Mouse (Mus musculus): Measurements from ENCODE around the gene Stxbp1.

The Stxbp1 gene

GRCm38 (mm10) chr2:32788581-32788980 lies 58.5 kb downstream of the Stxbp1 start:
- no peak for DNase-seq (ENCODE audit: low spot score)

GRCm38 (mm10) chr2:32787176-32787575 lies 59.9 kb downstream of the Stxbp1 start:
- no peak for DNase-seq (ENCODE audit: low spot score)

GRCm38 (mm10) chr2:32784048-32784681 lies 62.9 kb downstream of the Stxbp1 start, which contains the start of gene Cfap157:
Cfap157 (minus strand) TSS chr2:32784428.
- DNase-seq (ENCODE audit: low spot score): no peak

GRCm38 (mm10) chr2:32781710-32782109 lies 65.3 kb downstream of the Stxbp1 start:
- no peak for DNase-seq (ENCODE audit: low spot score)

DNA sequence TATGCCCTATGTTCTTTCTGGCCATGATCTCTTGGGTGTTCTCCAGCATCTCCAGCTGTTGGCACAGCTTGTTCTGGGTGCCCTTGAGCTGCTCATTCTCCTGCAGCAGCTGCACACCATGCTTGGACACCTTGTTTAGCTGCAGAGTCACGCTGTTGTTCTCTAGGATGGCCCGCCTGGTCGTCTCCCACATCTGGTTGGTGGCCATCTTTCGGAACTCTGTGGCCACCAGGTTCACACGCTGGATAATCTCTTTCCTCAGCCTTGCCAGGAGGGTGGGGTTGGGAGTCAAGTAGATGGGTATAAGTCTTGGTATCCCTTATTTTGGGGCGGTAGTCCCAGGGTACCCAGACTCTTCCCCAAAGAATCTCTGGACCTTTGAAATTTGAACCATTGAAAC lies 67.3 kb downstream of the Stxbp1 start:
- DNase-seq (ENCODE audit: low spot score): no peak

- DNase-seq (ENCODE audit: low spot score): peak; percentile 39
These were observed 67.9 kb downstream of the Stxbp1 start for GRCm38 (mm10) chr2:32779131-32779530.

DNA sequence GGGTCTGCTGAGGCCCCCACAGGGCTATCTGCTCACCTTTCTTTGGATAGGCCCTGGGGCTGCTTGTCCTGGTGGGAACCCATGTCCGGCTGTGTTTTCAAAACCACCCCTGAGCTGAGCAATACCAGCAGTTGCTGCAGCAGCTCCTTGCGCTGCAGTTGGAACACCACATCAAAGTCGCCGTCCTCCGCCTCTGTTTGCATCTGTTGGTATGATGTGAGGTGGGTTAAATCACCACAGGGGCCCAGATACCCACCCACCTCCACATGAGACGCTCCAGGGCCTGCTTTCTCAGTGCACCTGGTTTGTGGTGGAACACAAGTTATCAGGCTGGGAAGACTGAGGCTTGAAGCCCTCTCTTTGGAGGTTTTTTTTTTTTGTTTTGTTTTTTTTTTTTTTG lies 69.0 kb downstream of the Stxbp1 start:
- no peak for DNase-seq (ENCODE audit: low spot score)

DNA sequence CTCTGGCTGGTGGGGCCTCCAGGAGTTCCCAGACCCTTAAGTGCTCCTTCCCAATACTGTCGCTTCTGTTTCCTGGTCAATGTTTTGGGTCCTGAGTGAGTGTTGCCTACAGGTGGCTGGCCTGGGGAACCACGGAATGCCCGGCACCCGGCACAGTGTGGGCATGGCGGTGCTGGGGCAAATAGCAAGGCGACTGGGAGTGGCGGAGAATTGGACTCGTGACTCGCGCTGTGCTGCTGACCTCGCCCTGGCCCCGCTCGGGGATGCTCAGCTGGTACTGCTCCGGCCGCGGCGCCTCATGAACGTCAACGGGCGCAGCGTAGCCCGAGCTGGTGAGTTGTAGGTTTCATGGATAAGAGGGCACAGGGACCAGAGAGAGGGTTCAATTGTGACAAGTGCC lies 70.9 kb downstream of the Stxbp1 start:
- DNase-seq (ENCODE audit: low spot score): no peak

GRCm38 (mm10) chr2:32775359-32776074 lies 71.5 kb downstream of the Stxbp1 start, which contains the start of the genes Ttc16 and Ptrh1:
Ttc16 (minus strand) TSS chr2:32775633.
Ptrh1 (plus strand) TSS chr2:32775786.
- DNase-seq (ENCODE audit: low spot score): peak; percentile 96

- DNase-seq (ENCODE audit: low spot score): no peak
These were observed 74.3 kb downstream of the Stxbp1 start for GRCm38 (mm10) chr2:32772626-32773279.

GRCm38 (mm10) chr2:32771886-32772285 lies 75.2 kb downstream of the Stxbp1 start:
- DNase-seq (ENCODE audit: low spot score): no peak

GRCm38 (mm10) chr2:32769327-32770085 lies 77.5 kb downstream of the Stxbp1 start:
- no peak for DNase-seq (ENCODE audit: low spot score)

DNA sequence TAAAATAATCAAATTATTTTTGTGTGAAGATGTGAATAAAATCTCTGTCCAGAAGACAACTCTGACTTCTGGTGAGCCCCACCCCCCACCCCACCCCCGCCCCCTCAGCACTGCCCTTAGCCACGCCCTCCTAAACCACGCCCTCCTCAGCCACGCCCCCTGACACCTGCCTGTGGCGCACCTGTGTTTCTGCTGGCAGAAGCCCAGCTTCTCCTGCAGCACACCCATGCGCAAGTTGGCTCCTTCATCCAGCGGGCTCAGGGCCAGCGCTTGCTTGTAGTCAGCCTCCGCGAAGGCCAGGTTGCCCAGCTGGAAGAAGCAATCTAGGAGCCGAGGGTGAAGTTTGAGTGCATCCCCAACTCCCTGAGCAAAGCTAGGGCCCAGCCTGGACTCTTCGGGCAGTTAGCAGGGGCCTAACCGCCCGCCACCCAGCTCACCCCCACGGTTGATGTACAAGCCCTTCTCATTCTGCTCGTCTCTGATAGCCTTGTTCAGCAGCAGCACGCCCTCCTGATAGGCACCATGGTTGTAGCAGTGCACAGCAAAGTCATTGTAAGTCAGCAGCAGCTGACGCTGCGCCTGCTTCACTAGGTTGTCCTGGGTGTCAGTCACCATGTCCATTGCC lies 78.3 kb downstream of the Stxbp1 start:
- DNase-seq (ENCODE audit: low spot score): no peak

- DNase-seq (ENCODE audit: low spot score): no peak
These were observed 79.8 kb downstream of the Stxbp1 start for GRCm38 (mm10) chr2:32767241-32767640.

DNA sequence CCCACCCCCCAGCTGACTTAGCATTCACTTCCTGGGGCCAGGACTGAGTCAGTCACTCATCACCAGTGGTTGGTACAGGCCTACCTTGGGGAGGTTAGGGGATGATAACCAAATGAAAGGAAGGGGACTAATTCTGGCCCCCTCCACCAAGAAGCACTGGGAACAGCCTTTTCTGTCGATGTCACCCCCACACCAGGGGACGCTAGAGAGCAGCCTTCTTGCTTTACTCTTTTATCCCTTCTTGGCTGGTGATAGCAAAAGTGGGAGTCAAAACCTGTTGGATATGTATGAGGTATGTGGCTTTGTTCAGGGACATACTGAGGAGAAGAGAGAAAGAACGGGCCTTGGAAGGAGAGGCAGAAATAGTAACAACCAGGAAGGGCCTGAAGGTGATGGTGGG lies 83.7 kb downstream of the Stxbp1 start:
- DNase-seq (ENCODE audit: low spot score): no peak

GRCm38 (mm10) chr2:32761859-32762258 lies 85.2 kb downstream of the Stxbp1 start:
- DNase-seq (ENCODE audit: low spot score): no peak

DNA sequence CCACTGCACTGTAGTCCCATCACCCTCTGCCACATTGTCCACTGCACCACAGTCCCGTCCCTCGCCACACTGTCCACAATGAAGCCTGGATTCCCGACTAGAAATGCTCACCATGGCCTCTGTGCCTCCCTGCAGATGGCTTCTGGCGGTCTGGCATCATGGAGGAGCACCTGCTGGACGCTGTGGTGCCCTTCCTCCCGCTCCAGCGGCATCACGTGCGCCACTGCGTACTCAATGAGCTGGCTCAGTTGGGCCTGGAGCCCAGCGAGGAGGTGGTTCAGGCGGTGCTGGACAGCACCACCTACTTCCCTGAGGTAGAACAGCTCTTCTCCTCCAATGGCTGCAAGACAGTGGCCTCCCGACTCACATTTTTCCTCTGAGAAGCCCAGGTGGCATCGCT lies 85.7 kb downstream of the Stxbp1 start:
- no peak for DNase-seq (ENCODE audit: low spot score)

DNA sequence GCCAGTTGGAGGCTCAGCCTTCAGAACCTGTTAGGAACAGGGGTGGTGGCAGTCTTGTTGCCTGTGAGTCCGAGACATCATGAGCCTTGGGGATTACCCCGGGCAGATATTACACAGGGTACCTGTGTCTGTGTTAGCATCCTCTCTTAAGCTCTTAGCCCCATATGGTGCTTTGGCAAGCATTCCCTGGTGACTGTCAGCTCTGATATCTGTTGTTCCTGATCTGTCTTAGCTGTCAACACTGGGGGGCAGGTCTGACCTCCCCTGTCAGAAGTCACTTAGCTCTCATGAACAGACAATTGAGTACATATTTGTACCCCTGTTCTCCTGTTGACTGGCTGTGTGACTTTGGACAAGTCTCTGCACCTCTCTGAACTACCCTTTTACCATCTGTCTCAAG lies 88.0 kb downstream of the Stxbp1 start:
- no peak for DNase-seq (ENCODE audit: low spot score)

- DNase-seq (ENCODE audit: low spot score): no peak
These were observed 88.5 kb downstream of the Stxbp1 start for GRCm38 (mm10) chr2:32758503-32758902.

DNA sequence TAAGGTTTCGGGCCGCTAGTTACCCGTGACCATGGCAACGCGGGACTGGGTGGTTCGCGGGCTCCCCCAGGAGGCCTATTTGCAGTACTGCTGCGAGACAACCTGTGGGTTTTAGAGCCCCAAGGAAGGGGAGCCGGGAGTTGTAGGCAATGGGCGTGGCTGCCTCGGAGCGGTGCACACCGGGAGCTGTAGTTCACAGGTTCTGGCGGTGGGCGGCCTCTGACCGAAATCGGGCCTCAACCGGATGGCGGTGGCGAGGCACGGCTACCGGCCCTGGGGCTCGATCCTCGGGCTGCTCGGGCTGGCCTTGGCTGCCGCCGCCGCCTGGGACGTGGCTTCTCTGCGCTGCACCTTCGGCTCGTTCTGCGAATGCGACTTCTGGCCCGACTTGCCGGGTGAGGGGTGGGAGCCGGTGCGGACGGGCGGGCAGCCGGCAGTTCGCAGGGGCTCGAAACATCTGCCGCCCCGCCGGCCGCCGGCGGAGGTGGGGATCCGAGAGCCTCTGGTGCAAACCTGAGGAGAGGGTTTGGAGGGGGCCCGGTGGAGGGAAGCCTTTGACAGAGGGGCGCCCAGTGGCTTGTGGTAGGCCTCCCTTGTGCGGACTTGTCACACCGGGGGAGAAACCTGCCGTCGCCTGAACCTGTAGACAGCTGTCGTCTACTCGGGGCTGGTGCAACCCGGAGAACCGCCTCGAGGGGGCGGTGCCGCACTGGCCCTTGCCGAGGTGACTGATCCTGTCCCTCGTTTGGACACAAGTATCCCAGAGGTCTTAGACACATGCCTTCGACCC lies 89.8 kb downstream of the Stxbp1 start, which contains the start of gene Tor2a:
TSS of gene Tor2a (plus strand) at position 179 of the 790 bp plus-strand sequence.
- peak; percentile 81 for DNase-seq (ENCODE audit: low spot score)

- no peak for DNase-seq (ENCODE audit: low spot score)
These were observed 90.4 kb downstream of the Stxbp1 start for GRCm38 (mm10) chr2:32756674-32757055.
